Mouse (Mus musculus): Measurements from ENCODE around the gene Defb45.

Defb45 gene

GRCm38 (mm10) chr2:152616470-152616869 is 17.3 kb upstream of the Defb45 start:
- in situ Hi-C loops (cut with MboI; ENCODE audit: low pct_unique_long_range_greater_than_20kb in 1 of 2, low sequenced_read_pairs in 2 of 2, unreplicated experiment in 1 of 2), result loop anchor here in 1 of 2 experiments (5.0 kb wide), 1 partner anchor 41 kb away; no protein-coding TSS in a partner anchor

DNA sequence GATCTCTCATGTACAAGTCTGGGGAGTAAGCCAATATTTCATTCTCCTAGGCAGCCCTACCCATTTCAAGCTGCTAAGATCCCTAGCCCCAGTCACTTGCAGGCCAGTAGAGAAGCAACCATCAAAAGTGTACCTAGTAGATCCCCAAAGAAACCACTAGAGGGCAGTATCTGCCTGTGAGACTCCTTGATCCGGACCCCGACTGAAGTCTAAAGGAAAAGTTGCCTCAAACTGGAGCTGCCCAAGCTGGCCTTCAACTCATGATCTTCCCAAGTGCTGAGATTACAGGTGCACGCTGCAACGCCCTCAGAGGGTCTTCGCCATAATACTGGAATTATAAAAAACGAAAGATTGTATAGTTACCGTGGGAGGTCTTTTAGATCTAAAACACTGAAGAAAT is 16.4 kb upstream of the Defb45 start:
- in situ Hi-C loops (cut with MboI; ENCODE audit: low pct_unique_long_range_greater_than_20kb in 1 of 2, low sequenced_read_pairs in 2 of 2, unreplicated experiment in 1 of 2), result loop anchor here in 1 of 2 experiments (5.0 kb wide), 1 partner anchor 42 kb away; no protein-coding TSS in a partner anchor

GRCm38 (mm10) chr2:152612193-152612592 is 13.0 kb upstream of the Defb45 start:
- in situ Hi-C loops (cut with MboI; ENCODE audit: low pct_unique_long_range_greater_than_20kb in 1 of 2, low sequenced_read_pairs in 2 of 2, unreplicated experiment in 1 of 2), result loop anchor here in 1 of 2 experiments (5.0 kb wide), 1 partner anchor 220 kb away; the partner anchor contains the start of gene Bcl2l1

GRCm38 (mm10) chr2:152608719-152609118 is 9.5 kb upstream of the Defb45 start:
- in situ Hi-C loops (cut with MboI; ENCODE audit: low pct_unique_long_range_greater_than_20kb in 1 of 2, low sequenced_read_pairs in 2 of 2, unreplicated experiment in 1 of 2), result no loop called here

DNA sequence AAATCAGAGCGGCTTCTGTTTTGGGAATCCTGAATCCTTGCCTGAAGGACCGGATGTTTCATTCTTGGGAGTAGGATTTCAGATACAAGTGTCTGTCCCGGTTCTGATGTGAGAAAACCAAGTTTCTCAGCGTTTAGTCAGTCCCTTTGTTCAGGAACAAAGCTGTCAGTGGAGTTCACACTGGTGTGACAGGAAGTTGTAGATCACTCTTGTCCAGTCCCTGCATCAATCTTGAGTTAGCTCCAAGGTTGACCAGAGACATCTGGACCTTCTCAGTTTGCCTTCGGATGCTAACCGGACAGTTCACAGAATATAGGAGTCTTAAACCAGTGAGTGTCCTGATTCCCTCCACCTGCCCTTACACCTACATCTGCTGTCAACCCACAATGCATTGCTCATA is 8.5 kb upstream of the Defb45 start:
- in situ Hi-C loops (cut with MboI; ENCODE audit: low pct_unique_long_range_greater_than_20kb in 1 of 2, low sequenced_read_pairs in 2 of 2, unreplicated experiment in 1 of 2), result no loop called here

GRCm38 (mm10) chr2:152604057-152604456 is 4.9 kb upstream of the Defb45 start, which contains the start of gene Defb36:
Gene Defb36, plus strand, starts transcription at chr2:152604327.
- in situ Hi-C loops (cut with MboI; ENCODE audit: low pct_unique_long_range_greater_than_20kb in 1 of 2, low sequenced_read_pairs in 2 of 2, unreplicated experiment in 1 of 2), result no loop called here

GRCm38 (mm10) chr2:152601275-152601960 is 2.2 kb upstream of the Defb45 start:
- in situ Hi-C loops (cut with MboI; ENCODE audit: low pct_unique_long_range_greater_than_20kb in 1 of 2, low sequenced_read_pairs in 2 of 2, unreplicated experiment in 1 of 2), result no loop called here

DNA sequence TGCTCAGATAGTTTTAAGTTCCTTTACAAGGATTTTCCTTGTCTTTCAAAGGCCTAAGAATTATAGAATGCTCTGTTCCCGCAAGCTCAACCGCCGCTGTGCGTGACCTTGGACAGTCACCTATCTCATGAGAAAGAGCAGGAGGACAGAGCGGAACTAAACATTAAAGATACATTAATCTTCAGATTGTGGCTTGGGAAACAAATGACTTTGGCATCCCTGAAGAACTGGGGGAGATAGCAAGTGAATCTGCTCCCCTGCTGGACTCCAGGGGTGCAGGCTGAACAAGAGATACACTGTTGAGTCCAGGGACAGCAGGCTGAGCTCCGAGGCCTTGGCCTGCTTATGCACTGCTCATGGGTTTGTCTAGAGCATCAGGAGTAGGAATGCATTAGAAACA is 877 bp upstream of the Defb45 start:
- in situ Hi-C loops (cut with MboI; ENCODE audit: low pct_unique_long_range_greater_than_20kb in 1 of 2, low sequenced_read_pairs in 2 of 2, unreplicated experiment in 1 of 2), result no loop called here

- in situ Hi-C loops (cut with MboI; ENCODE audit: low pct_unique_long_range_greater_than_20kb in 1 of 2, low sequenced_read_pairs in 2 of 2, unreplicated experiment in 1 of 2), result no loop called here
These were observed 10.2 kb downstream of the Defb45 start for GRCm38 (mm10) chr2:152589021-152589420.

- in situ Hi-C loops (cut with MboI; ENCODE audit: low pct_unique_long_range_greater_than_20kb in 1 of 2, low sequenced_read_pairs in 2 of 2, unreplicated experiment in 1 of 2), result no loop called here
These were observed 10.7 kb downstream of the Defb45 start for GRCm38 (mm10) chr2:152588450-152588849.

DNA sequence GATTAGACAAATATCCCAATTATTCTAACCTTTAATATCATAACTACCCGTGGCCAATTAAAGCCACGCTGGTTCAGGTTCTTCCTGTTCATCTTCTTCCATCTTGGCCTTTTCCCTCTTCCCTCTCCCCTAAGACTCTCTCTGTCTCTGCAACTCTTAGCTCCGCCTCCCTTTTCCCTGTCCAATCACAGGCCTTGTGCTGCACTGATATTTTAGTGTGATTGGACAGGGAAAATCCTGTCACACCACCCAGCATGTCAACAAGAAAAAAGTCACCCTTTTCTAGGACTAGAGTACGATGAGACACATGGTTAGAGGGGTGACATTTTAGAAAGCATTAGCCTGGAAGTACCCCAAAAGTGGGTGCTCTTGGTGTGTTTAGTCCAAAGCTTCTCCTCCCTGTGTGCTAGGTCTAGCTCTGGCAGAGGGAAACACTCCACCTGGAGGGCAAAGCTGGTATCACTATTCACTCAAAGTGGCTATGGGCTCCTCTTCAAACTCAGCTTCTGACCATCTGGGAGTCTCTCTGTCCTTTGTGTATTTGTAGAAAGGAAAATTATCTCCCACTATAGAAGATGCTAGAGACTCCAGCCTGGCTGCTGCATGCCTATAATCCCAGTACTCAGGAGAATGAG is 12.2 kb downstream of the Defb45 start:
- in situ Hi-C loops (cut with MboI; ENCODE audit: low pct_unique_long_range_greater_than_20kb in 1 of 2, low sequenced_read_pairs in 2 of 2, unreplicated experiment in 1 of 2), result no loop called here

- in situ Hi-C loops (cut with MboI; ENCODE audit: low pct_unique_long_range_greater_than_20kb in 1 of 2, low sequenced_read_pairs in 2 of 2, unreplicated experiment in 1 of 2), result no loop called here
These were observed 18.6 kb downstream of the Defb45 start for GRCm38 (mm10) chr2:152580612-152581011.

DNA sequence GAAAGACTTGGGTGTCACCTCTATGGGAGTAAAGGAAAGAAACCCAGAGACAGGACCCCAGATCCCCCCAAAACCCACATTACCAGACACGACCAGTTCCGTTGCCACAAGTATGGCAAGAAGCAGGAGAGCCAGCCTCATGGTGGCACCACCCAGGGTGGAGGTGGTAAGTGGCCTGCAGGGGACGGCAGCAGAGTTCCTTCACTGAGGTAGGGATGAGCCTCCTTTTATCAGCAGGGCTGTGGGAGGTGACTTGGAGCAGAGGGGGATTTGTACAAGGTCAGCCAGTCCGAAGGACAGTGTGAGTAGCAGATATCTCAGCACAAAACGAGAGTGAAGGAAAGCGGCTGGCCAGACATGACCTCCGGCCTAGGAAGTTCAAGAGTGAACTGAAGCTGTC is 19.1 kb downstream of the Defb45 start, which contains the start of gene Defb19:
Gene Defb19, minus strand, starts transcription at position 206 of the 400 bp plus-strand sequence.
- in situ Hi-C loops (cut with MboI; ENCODE audit: low pct_unique_long_range_greater_than_20kb in 1 of 2, low sequenced_read_pairs in 2 of 2, unreplicated experiment in 1 of 2), result no loop called here

DNA sequence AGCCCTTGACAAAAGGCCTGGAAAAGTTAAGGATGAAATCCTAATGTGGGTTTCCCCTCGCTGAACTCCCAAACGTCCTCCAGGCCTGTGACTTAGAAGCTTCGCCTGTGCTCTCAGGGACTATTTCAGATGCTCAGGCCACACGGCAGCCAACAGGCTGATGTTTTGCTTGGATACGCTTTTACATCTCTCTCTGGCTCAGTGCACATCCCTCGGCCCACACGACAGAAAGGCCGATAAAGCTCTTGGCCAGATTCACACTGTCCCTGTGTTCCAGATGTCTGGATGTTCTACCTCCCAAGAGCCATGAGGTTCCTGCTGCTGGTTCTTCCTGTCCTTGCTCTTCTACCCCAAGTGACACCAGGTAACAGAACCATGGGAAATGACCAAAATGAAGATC is 25.7 kb downstream of the Defb45 start:
- in situ Hi-C loops (cut with MboI; ENCODE audit: low pct_unique_long_range_greater_than_20kb in 1 of 2, low sequenced_read_pairs in 2 of 2, unreplicated experiment in 1 of 2), result no loop called here

GRCm38 (mm10) chr2:152572114-152572794 is 26.9 kb downstream of the Defb45 start, which contains the start of gene Defb21:
Gene Defb21, plus strand, starts transcription at chr2:152572744.
- in situ Hi-C loops (cut with MboI; ENCODE audit: low pct_unique_long_range_greater_than_20kb in 1 of 2, low sequenced_read_pairs in 2 of 2, unreplicated experiment in 1 of 2), result no loop called here

GRCm38 (mm10) chr2:152570313-152570712 is 28.9 kb downstream of the Defb45 start:
- in situ Hi-C loops (cut with MboI; ENCODE audit: low pct_unique_long_range_greater_than_20kb in 1 of 2, low sequenced_read_pairs in 2 of 2, unreplicated experiment in 1 of 2), result no loop called here

GRCm38 (mm10) chr2:152569881-152570280 is 29.3 kb downstream of the Defb45 start:
- in situ Hi-C loops (cut with MboI; ENCODE audit: low pct_unique_long_range_greater_than_20kb in 1 of 2, low sequenced_read_pairs in 2 of 2, unreplicated experiment in 1 of 2), result no loop called here

- in situ Hi-C loops (cut with MboI; ENCODE audit: low pct_unique_long_range_greater_than_20kb in 1 of 2, low sequenced_read_pairs in 2 of 2, unreplicated experiment in 1 of 2), result no loop called here
These were observed 30.2 kb downstream of the Defb45 start, which contains the start of gene Gm17416 for GRCm38 (mm10) chr2:152569038-152569437. Gene Gm17416, plus strand, starts transcription at chr2:152569338.

DNA sequence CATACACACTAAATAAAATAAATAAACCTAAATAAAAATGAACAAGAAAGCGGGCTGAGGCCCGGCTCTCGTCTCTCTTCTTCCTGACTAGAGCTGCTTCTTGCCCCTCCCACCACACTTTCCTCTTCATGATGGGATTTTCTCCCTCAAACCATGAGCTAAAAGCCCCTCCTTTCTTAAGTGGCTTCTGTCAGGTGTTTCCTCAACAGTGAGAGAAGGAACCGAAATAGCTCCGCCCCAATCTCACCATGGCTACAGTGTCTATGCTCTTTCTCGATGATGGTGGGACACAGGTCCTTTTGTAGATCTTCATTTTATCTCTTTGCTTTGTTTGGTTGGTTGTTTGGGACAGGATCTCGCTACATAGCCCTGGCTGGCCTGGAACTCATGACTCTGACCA is 42.5 kb downstream of the Defb45 start:
- in situ Hi-C loops (cut with MboI; ENCODE audit: low pct_unique_long_range_greater_than_20kb in 1 of 2, low sequenced_read_pairs in 2 of 2, unreplicated experiment in 1 of 2), result no loop called here

Measured in mouse embryonic stem cell (cell line).